Mouse (Mus musculus) heart, postnatal 0 days (tissue): ENCODE results near the gene Trmt13.

Source experiments
- CTCF ChIP-seq: IDR thresholded peaks from 2 replicates; pipeline ENCODE4 v1.5.1; 2016; ENCODE audit warnings: antibody characterized with exemption, control low read depth, low read depth
- EP300 ChIP-seq: IDR thresholded peaks from 2 replicates; pipeline ENCODE4 v1.6.1; 2016; ENCODE audit warnings: antibody characterized with exemption, low read depth

- TF ChIP-seq CTCF (no peak), EP300 (no peak)
Observed at GRCm38 (mm10) chr3:116542532-116542931, 71.9 kb downstream of the Trmt13 start.
